Mouse (Mus musculus) cerebellum, adult 2 months (tissue): ENCODE measurements at regions not wholly inside any gene's neighbourhood (a gene's known extent, or its start where the extent isn't known, plus 50 kb on each side); places are given as distances from the start of the nearest gene placed in this dataset.

Source experiments
- DNase-seq, 2 experiments: peaks; one replicate each; pipeline ENCODE4 v3.0.0; 2021
- H3K27ac ChIP-seq: fragments of 200-500 bp; 2 replicates; pipeline ENCODE4 v1.5.1; 2012; ENCODE audit warnings: low read length, control low read depth, inconsistent platforms; ENCODE audit not compliant: insufficient read depth
- H3K27me3 ChIP-seq: fragments of 200-500 bp; 2 replicates; pipeline ENCODE4 v1.6.1; 2012; ENCODE audit warnings: inconsistent platforms, mild to moderate bottlenecking, low read length, moderate library complexity; ENCODE audit not compliant: control insufficient read depth, insufficient read depth
- H3K4me1 ChIP-seq: fragments of 200-500 bp; 2 replicates; pipeline ENCODE4 v1.6.1; 2011; ENCODE audit warnings: low read length; ENCODE audit not compliant: control insufficient read depth, insufficient read depth
- H3K4me3 ChIP-seq: fragments of 200-500 bp; replicated peaks from 2 replicates; pipeline ENCODE3; 2011; ENCODE audit warnings: mild to moderate bottlenecking, low read depth, low read length, control low read depth; ENCODE audit not compliant: insufficient read depth
- CTCF ChIP-seq: fragments of 200-500 bp; IDR thresholded peaks from 2 replicates; pipeline ENCODE4 v1.5.1; 2011; ENCODE audit warnings: low read depth, mild to moderate bottlenecking, control low read depth, low read length, moderate library complexity, borderline replicate concordance; ENCODE audit not compliant: insufficient read depth
- POLR2A ChIP-seq: fragments of 200-500 bp; IDR thresholded peaks from 2 replicates; pipeline ENCODE4 v1.6.1; 2011; ENCODE audit warnings: low read length, control low read depth, borderline replicate concordance; ENCODE audit not compliant: insufficient read depth
- WGBS: fragments of 180-500 bp; shearing (Covaris S2); methylation state at CpG from one replicate; pipeline ENCODE4 v1.1.7; 2018; 5-methylcytosine and 5-hydroxymethylcytosine counted together

GRCm38 (mm10) chr16:50762096-50762495 is 171.1 kb upstream of the Ccdc54 start:
- DNase-seq = no peak
- Histone ChIP-seq H3K4me1 (no peaks in the 10 kb centered on the region), H3K27ac (no peak overlapping the region), H3K27me3 (no peaks in the 10 kb centered on the region; the same call in 1 of the 2 replicates), H3K4me3 (no peak overlapping the region)
- WGBS = 92% methylated on average over 3 of the region's 3 CpGs
- TF ChIP-seq POLR2A (no peak), CTCF (no peak)

- DNase-seq = no peak
Measured at GRCm38 (mm10) chr16:50759979-50760378, 169.0 kb upstream of the Ccdc54 start.

GRCm38 (mm10) chr16:50756696-50757095 is 165.7 kb upstream of the Ccdc54 start:
- WGBS = 59% methylated on average over 4 of the region's 4 CpGs
- no peak for DNase-seq

More at GRCm38 (mm10) chr16:50759979-50760378, 169.0 kb upstream of the Ccdc54 start:
- 60% methylated on average over 5 of the region's 5 CpGs for WGBS
- Histone ChIP-seq H3K4me1 (no peaks in the 10 kb centered on the region), H3K4me3 (no peak overlapping the region), H3K27ac (no peak overlapping the region), H3K27me3 (no peaks in the 10 kb centered on the region; the same call in 1 of the 2 replicates)
- TF ChIP-seq POLR2A (no peak), CTCF (no peak)

GRCm38 (mm10) chr16:50753612-50754389 is 162.8 kb upstream of the Ccdc54 start:
- TF ChIP-seq CTCF = no peak
- TF ChIP-seq POLR2A = no peak
- Histone ChIP-seq H3K27me3 (no peaks in the 10 kb centered on the region; the same call in 1 of the 2 replicates), H3K27ac (no peak overlapping the region), H3K4me1 (no peaks in the 10 kb centered on the region), H3K4me3 (no peak overlapping the region)
- no peak for DNase-seq
- WGBS = 30% methylated on average over 3 of the region's 3 CpGs

More at GRCm38 (mm10) chr16:50756696-50757095, 165.7 kb upstream of the Ccdc54 start:
- H3K4me1 ChIP-seq = no peaks in the 10 kb centered on the region
- no peak overlapping the region for H3K27ac ChIP-seq
- H3K4me3 ChIP-seq = no peak overlapping the region
- TF ChIP-seq POLR2A (no peak), CTCF (peak; percentile 36; the same call in 1 of the 2 replicates)
- H3K27me3 ChIP-seq = no peaks in the 10 kb centered on the region; the same call in 1 of the 2 replicates

- H3K27me3 ChIP-seq = no peaks in the 10 kb centered on the region; the same call in 1 of the 2 replicates
- TF ChIP-seq POLR2A (no peak), CTCF (no peak)
- no peak for DNase-seq
- no peak overlapping the region for H3K4me3 ChIP-seq
- no peak overlapping the region for H3K27ac ChIP-seq
- no peaks in the 10 kb centered on the region for H3K4me1 ChIP-seq
- WGBS = 87% methylated on average over 11 of the region's 11 CpGs
Measured at GRCm38 (mm10) chr16:50753046-50753445, 162.1 kb upstream of the Ccdc54 start.

GRCm38 (mm10) chr16:50752277-50752600 is 161.3 kb upstream of the Ccdc54 start:
- Histone ChIP-seq H3K4me1 (no peaks in the 10 kb centered on the region), H3K27me3 (no peaks in the 10 kb centered on the region), H3K27ac (no peak overlapping the region), H3K4me3 (no peak overlapping the region)
- WGBS = 76% methylated on average over 10 of the region's 10 CpGs
- no peak for DNase-seq
- TF ChIP-seq POLR2A = no peak
- no peak for TF ChIP-seq CTCF

GRCm38 (mm10) chr16:50751495-50752276 is 160.7 kb upstream of the Ccdc54 start:
- WGBS = 78% methylated on average over 9 of the region's 9 CpGs
- Histone ChIP-seq H3K4me1 (no peaks in the 10 kb centered on the region), H3K27ac (no peak overlapping the region), H3K4me3 (no peak overlapping the region), H3K27me3 (no peaks in the 10 kb centered on the region)
- no peak for DNase-seq
- TF ChIP-seq CTCF (no peak), POLR2A (no peak)
